Mouse (Mus musculus): ENCODE data around the gene Pdcd6ip.

Gene Pdcd6ip

GRCm38 (mm10) chr9:113626730-113627129, 81.3 kb downstream of the Pdcd6ip start:
- in situ Hi-C loops (cut with MboI) = no loop called here

- in situ Hi-C loops (cut with MboI) = no loop called here
Measured at GRCm38 (mm10) chr9:113624086-113624485, 84.0 kb downstream of the Pdcd6ip start.

- in situ Hi-C loops (cut with MboI) = no loop called here
Measured at GRCm38 (mm10) chr9:113617081-113617480, 91.0 kb downstream of the Pdcd6ip start.

- in situ Hi-C loops (cut with MboI) = no loop called here
Measured at GRCm38 (mm10) chr9:113610776-113611175, 97.3 kb downstream of the Pdcd6ip start.

- in situ Hi-C loops (cut with MboI) = no loop called here
Measured at GRCm38 (mm10) chr9:113602140-113602539, 105.9 kb downstream of the Pdcd6ip start.

Measured in mature B cell (primary cell).